Mouse (Mus musculus) forelimb bud, embryonic 11.5 days (tissue): ENCODE results near the gene Inf2.

Source experiments
- DNase-seq: peaks from one replicate; pipeline ENCODE4 v3.0.0-alpha.2; 2012; ENCODE audit warnings: low read depth, low spot score

Gene Inf2

GRCm38 (mm10) chr12:112570160-112570559 lies 18.4 kb upstream of the Inf2 start:
- no peak for DNase-seq

GRCm38 (mm10) chr12:112571064-112571463 lies 17.5 kb upstream of the Inf2 start:
- DNase-seq = no peak

DNA sequence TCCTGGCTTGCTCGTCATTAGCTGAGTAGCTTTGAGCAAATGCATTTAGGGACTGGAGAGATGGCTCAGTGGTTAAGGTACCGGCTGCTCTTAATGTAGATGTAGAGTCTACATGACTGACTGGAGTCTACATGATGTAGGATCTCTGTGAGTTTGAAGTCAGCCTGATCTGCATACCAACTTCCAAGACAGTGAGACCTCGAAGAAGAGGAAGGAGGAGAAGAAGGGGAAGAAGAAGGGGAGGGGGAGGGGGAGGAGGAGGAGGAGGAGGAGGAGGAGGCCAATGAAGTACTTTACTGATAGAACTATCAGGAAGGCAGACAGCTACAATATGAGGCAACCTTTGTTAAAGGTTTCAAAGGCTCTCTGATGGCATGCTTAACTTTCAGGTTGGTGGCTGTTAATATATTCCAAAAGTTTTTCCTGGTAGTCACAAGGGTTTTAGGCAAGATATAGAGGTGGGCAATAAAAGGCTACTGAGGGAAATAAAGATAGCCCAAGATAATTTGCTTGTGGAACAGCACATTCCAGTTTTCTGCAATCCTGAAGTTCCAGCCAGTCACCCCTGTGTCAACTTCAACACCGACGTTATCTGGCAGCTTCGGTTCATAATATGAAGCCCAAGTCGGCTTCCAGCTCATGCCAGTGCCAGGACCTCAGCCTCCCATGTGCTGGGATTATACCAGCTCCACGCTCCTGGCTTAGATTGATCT lies 13.2 kb upstream of the Inf2 start:
- DNase-seq = no peak

- DNase-seq = no peak
These were observed 12.2 kb upstream of the Inf2 start for GRCm38 (mm10) chr12:112576341-112576740.

DNA sequence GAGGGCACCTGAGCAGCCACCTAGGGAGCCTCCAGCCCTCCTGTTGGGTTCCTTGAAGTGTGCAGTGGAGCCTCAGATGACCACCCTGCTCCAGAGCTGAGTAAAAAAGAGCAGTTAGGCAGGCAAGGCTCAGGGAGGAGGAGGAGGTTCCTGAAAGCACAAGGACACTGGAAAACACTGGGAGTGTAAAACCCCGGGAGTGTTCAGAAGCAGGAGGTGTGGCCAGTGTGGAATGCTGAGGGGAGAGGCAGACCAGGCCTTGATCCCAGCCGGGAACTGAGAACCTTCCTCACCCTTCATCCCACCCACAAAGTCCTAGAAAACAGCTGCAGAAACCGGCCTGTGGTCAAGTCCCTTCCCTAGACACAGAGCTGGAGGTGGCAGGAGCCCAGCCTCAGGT lies 11.8 kb upstream of the Inf2 start:
- no peak for DNase-seq

- DNase-seq = no peak
These were observed 10.1 kb upstream of the Inf2 start for GRCm38 (mm10) chr12:112578296-112579090.

DNA sequence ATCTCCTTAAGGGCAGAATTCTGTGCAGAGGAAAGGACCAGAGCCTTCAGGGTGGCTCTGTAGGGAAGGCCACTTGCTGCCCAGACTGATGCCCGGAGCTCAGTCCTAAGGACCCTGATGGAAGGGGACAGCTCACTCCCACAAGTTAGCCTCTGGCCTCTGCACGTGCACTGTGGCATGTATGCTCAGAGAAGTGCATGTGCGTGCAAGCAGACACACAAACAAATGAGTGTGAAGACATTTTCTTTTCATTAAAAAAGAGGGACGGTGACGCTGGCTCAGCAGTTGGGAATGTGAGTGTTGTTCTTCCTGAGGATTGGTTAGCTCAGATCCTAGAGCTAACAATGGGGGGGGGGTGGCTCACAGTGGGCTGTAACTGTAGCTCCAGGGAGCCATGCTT lies 9.2 kb upstream of the Inf2 start:
- no peak for DNase-seq

DNA sequence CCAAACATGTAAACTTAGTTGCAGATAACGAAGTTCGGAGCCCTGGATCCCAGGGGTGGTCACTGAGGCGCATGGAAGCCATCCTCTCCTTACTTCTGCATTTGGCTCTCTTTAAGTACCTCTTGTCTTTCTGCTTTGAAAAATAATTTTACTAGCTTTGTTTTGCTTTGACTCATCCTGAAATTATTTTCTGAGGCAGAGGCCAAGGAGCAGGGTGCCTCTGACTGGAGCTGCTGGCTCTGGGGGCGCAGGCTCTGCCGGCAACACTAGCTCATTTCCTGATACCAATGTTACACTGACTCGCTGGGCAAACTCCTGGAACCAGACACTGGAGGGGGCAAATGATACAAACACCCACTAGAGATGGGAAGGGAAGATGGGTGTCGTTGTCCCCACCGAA lies 8.7 kb upstream of the Inf2 start:
- no peak for DNase-seq

DNA sequence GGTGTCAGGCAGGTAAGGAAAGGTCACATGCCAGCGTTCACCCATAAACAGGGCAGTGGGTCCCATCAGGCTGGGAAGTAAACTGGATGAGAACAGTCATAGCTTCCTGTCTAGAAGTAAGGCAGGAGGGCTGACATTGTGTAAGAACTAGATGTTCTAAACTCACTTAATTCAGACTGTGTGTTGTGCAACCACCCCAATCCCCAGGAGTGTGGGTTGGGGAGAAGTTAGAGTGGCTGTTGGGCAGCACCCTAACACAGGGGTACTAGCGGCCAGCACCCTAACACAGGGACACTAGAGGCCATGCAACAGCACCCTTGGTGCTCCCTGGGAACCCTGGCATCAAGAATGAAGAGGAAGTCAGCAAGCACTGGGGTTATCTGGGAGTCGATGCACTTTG lies 7.5 kb upstream of the Inf2 start:
- no peak for DNase-seq

- DNase-seq = no peak
These were observed 3.6 kb upstream of the Inf2 start for GRCm38 (mm10) chr12:112584954-112585353.

- no peak for DNase-seq
These were observed 2.6 kb upstream of the Inf2 start for GRCm38 (mm10) chr12:112585924-112586538.

DNA sequence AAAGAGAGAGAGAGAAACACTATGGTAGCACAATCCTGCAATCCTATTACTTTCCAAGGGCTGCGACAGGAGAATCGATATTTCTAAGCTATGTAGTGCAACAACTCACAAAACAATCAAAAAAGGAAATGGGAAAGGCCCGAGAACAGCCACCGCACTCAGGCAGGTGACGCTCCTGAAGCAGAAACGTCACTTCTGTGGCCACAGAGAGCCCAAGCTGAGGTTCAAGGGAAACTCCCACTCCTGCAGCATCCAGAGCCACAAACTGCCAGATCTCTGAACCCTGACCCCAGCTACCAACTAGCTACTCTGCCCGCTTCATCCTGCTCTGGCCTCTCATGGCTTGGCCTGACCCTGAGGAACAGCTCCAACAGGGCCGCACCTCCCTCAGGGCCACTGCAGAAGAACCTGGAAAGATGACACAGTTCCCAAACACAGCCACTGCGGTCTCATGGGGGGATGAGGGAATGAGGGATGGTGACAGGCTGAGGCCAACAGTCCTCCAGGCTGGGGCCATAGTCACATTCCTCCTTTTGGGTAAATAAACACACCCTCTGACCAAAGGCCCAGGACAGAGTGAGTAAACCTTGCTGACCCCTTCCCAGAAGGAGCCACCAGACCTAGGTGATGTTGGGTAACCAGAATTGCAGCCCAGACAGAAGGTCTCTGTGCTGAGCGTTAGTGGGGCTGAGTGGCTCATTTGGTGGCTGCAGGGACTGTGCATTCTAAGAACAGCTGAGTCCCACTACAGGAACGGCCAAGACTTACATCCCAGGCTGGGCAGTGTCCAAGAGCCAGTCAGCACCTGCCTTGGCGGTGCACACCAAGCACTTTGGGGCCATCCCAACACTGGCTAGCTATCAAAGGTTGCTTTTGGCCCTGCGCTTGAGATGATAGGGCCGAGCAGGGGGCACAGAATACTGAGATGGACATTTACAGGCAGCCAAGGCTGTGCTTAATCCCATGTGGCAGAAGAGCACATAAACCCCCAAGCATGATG lies 1.2 kb upstream of the Inf2 start:
- DNase-seq = no peak

- no peak for DNase-seq
These were observed 1.1 kb downstream of the Inf2 start for GRCm38 (mm10) chr12:112589491-112590191.

- no peak for DNase-seq
These were observed 2.1 kb downstream of the Inf2 start for GRCm38 (mm10) chr12:112590566-112591239.

- DNase-seq = no peak
These were observed 2.7 kb downstream of the Inf2 start for GRCm38 (mm10) chr12:112591240-112591639.

DNA sequence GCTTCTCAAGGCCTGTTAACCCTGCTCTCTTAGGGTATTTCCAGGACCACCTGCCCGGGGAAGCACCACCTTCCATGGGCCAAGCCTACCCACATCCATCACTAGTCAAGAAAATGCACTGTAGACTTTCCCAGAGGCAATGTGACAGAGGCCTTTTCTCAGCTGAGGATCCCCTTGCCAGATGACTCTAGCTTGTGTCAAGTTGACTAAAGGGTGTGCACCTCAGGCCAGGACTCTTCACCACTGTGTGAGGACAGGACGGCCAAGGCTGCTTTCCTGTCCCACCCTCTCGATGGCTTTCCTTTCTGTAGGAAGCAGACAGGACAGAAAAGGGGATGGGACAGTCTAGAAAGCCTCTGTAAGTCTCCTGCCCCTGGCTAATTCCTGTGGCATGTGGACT lies 3.1 kb downstream of the Inf2 start:
- no peak for DNase-seq

- no peak for DNase-seq
These were observed 4.6 kb downstream of the Inf2 start for GRCm38 (mm10) chr12:112592985-112593734.

- no peak for DNase-seq
These were observed 5.6 kb downstream of the Inf2 start for GRCm38 (mm10) chr12:112593951-112594915.
